ENCODE assay signal across 8 mouse cellular contexts in genomic region chr12:118457493-118458408, GRCm38 (mm10).
DNase-seq lines count a peak whose midpoint lies in the region; ATAC-seq and TF ChIP-seq lines count a peak whose summit lies in the region.

No protein-coding gene starts in this region.

- peaks cover 52% of the 10 kb centered on the region for H3K27me3 ChIP-seq in heart, embryonic 13.5 days (replicated peaks)
- H3K27me3 ChIP-seq in kidney, postnatal 0 days (ENCODE audit: insufficient read depth, low read length) = peaks cover 27% of the 10 kb centered on the region
- H3K27me3 ChIP-seq in liver, adult 2 months (ENCODE audit: control insufficient read depth, insufficient read depth, low read length) = peaks cover 4% of the 10 kb centered on the region; the same call in 1 of the 2 replicates

- TF ChIP-seq CTCF in kidney, postnatal 0 days (IDR thresholded peaks at IDR 0.05; ENCODE audit: low read depth) = peak; percentile 77
- peak; percentile 81 for TF ChIP-seq CTCF in liver, adult 2 months (IDR thresholded peaks at IDR 0.05; ENCODE audit: low read depth, low read length)

- no peaks in the 10 kb centered on the region for H3K36me3 ChIP-seq in heart, embryonic 13.5 days
- no peaks in the 10 kb centered on the region for H3K36me3 ChIP-seq in kidney, postnatal 0 days (ENCODE audit: insufficient read depth, low read length)
- no peaks in the 10 kb centered on the region for H3K36me3 ChIP-seq in liver, adult 2 months (ENCODE audit: control insufficient read depth, insufficient read depth, low read length)

- H3K4me1 ChIP-seq in heart, embryonic 13.5 days = no peaks in the 10 kb centered on the region; the same call in 1 of the 2 replicates
- no peaks in the 10 kb centered on the region for H3K4me1 ChIP-seq in kidney, postnatal 0 days (replicated peaks; ENCODE audit: insufficient read depth, low read length)
- H3K4me1 ChIP-seq in liver, adult 2 months (ENCODE audit: control insufficient read depth, insufficient read depth, low read length) = no peaks in the 10 kb centered on the region

- DNase-seq in spleen, adult 12 weeks (ENCODE audit: low spot score) = peak; percentile 7
- DNase-seq in spleen, postnatal 36 days (ENCODE audit: low spot score in 2 of 2) = no peak
- DNase-seq in embryo, embryonic 11.5 days (ENCODE audit: low read depth, low spot score) = peak; percentile 67
- DNase-seq in kidney, postnatal 0 days (ENCODE audit: low spot score) = peak; percentile 78
- DNase-seq in liver, adult 2 months (ENCODE audit: extremely low read depth, low read depth, low spot score) = peak; percentile 14
- peak; percentile 37 for DNase-seq in naive thymus-derived CD4-positive, alpha-beta T cell, adult 2 months (ENCODE audit: low read depth)
- peak; percentile 4 to 6 for DNase-seq in thymus, adult 18-20 months

- H3K9ac ChIP-seq in heart, embryonic 13.5 days = no peak overlapping the region
- H3K9ac ChIP-seq in kidney, postnatal 0 days (ENCODE audit: low read depth, low read length) = no peak overlapping the region
- no peak overlapping the region for H3K9ac ChIP-seq in liver, adult 2 months (ENCODE audit: low read depth, low read length)

- no peak for TF ChIP-seq POLR2A in liver, adult 2 months (IDR thresholded peaks at IDR 0.05; ENCODE audit: extremely low read depth, insufficient read depth, low read length)

- no peak overlapping the region for H3K27ac ChIP-seq in heart, embryonic 13.5 days (replicated peaks)
- H3K27ac ChIP-seq in kidney, postnatal 0 days = no peak overlapping the region
- no peak overlapping the region for H3K27ac ChIP-seq in liver, adult 2 months (replicated peaks; ENCODE audit: insufficient read depth, low read depth, low read length)

- H3K4me2 ChIP-seq in heart, embryonic 13.5 days = peak overlapping the region; percentile 65
- H3K4me2 ChIP-seq in kidney, postnatal 0 days (ENCODE audit: low read length) = peak overlapping the region; percentile 16; the same call in 1 of the 2 replicates

- WGBS in heart, embryonic 13.5 days = 13% methylated on average over 36 of the region's 36 CpGs
- 13% methylated on average over 36 of the region's 36 CpGs for WGBS in kidney, postnatal 0 days
- 11% methylated on average over 36 of the region's 36 CpGs for WGBS in liver, adult 2 months

- no peaks in the 10 kb centered on the region for H3K79me2 ChIP-seq in liver, adult 2 months (ENCODE audit: control insufficient read depth, insufficient read depth, low read length)

- H3K9me3 ChIP-seq in heart, embryonic 13.5 days = no peaks in the 10 kb centered on the region
- no peaks in the 10 kb centered on the region for H3K9me3 ChIP-seq in kidney, postnatal 0 days (replicated peaks; ENCODE audit: low read length)

- no peak for ATAC-seq in heart, embryonic 13.5 days (ENCODE audit: extremely low read depth, insufficient number of reproducible peaks, low FRiP score, low TSS enrichment)
- ATAC-seq in kidney, postnatal 0 days (replicated peaks; ENCODE audit: low FRiP score, low read depth) = peak; percentile 66; the same call in 1 of the 2 replicates

- H3K4me3 ChIP-seq in heart, embryonic 13.5 days = peak overlapping the region; percentile 33
- H3K4me3 ChIP-seq in kidney, postnatal 0 days (replicated peaks; ENCODE audit: low read depth, low read length) = no peak overlapping the region
- H3K4me3 ChIP-seq in liver, adult 2 months (ENCODE audit: insufficient read depth, low read depth, low read length) = no peak overlapping the region

Comparison
In these comparisons a context has a peak if more than half of its experiments do, and no peak if none do; other contexts are left out.
1. DNase-seq: peak in spleen, adult 12 weeks (single experiment), embryo, embryonic 11.5 days (single experiment), kidney, postnatal 0 days (single experiment), liver, adult 2 months (single experiment), naive thymus-derived CD4-positive, alpha-beta T cell, adult 2 months (single experiment) and thymus, adult 18-20 months (2 of 2); none in spleen, postnatal 36 days (0 of 2).